In the genomic region with DNA sequence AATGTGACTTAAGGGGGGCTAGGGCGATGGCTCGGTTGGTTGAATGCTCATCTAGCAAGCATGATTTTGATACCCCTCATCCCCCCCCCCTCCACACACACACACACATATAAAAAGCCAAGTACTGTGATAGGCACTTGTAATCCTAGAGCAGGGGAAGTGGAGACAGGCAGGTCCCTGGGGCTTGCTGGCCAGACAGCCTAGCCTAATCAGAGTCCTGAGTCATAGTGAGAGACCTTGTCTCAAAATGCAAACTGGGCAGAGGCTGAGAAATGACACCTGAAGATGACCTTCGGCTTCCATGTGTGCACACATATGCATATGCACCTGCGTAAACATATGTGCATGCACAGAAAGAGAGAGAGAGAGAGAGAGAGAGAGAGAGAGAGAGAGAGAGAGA, we compare ENCODE assay signal across 19 mouse cellular contexts. TPM values are rescaled to one million over a fixed set of nuclear protein-coding genes. Genes with fewer than 3 reads are reported as not detected.
DNase-seq lines count a peak whose midpoint lies in the region; ATAC-seq lines count a peak whose summit lies in the region.
"Had no signal": no experiment of that assay in that cellular context is flagged by ENCODE, and none has a peak within 500 bp of the region (broad histone marks: within the 10 kb centered on the region; RNA-seq: fewer than 3 reads in every experiment).

No protein-coding gene starts in this region.

- intact Hi-C loops in heart, postnatal 14 days (cut with DNase I): no loop called here

- H3K27me3 ChIP-seq in forebrain, embryonic 10.5 days (ENCODE audit: poor library complexity, severe bottlenecking): peaks cover 3% of the 10 kb centered on the region; the same call in 1 of the 2 replicates
- H3K27me3 ChIP-seq in forebrain, embryonic 12.5 days: no peaks in the 10 kb centered on the region
- no peaks in the 10 kb centered on the region for H3K27me3 ChIP-seq in heart, embryonic 15.5 days
- H3K27me3 ChIP-seq in midbrain, embryonic 10.5 days (ENCODE audit: low read depth, poor library complexity, severe bottlenecking): no peaks in the 10 kb centered on the region
- H3K27me3 ChIP-seq in midbrain, embryonic 11.5 days (ENCODE audit: control insufficient read depth, insufficient read depth, low read length): no peaks in the 10 kb centered on the region
- H3K27me3 ChIP-seq: embryonic facial prominence, embryonic 13.5 days had no signal

- H3K4me3 ChIP-seq in forebrain, embryonic 10.5 days: no peak overlapping the region
- no peak overlapping the region for H3K4me3 ChIP-seq in forebrain, embryonic 12.5 days (replicated peaks)
- no peak overlapping the region for H3K4me3 ChIP-seq in heart, embryonic 15.5 days
- no peak overlapping the region for H3K4me3 ChIP-seq in midbrain, embryonic 10.5 days
- no peak overlapping the region for H3K4me3 ChIP-seq in midbrain, embryonic 11.5 days (ENCODE audit: low read depth, low read length)
- H3K4me3 ChIP-seq: embryonic facial prominence, embryonic 13.5 days; heart, adult 2 months; hindbrain, embryonic 10.5 days had no signal

- 82% methylated on average over 4 of the region's 4 CpGs for WGBS in forebrain, embryonic 10.5 days
- WGBS in forebrain, embryonic 12.5 days: 83% methylated on average over 4 of the region's 4 CpGs
- WGBS in heart, embryonic 15.5 days: 87% methylated on average over 4 of the region's 4 CpGs
- WGBS in midbrain, embryonic 10.5 days: 92% methylated on average over 4 of the region's 4 CpGs
- 82% methylated on average over 4 of the region's 4 CpGs for WGBS in midbrain, embryonic 11.5 days

- peaks cover 70% of the 10 kb centered on the region for H3K4me1 ChIP-seq in forebrain, embryonic 10.5 days
- H3K4me1 ChIP-seq in forebrain, embryonic 12.5 days: peaks cover 49% of the 10 kb centered on the region
- H3K4me1 ChIP-seq in heart, embryonic 15.5 days (replicated peaks): peaks cover 33% of the 10 kb centered on the region
- H3K4me1 ChIP-seq in midbrain, embryonic 10.5 days: peaks cover 47% of the 10 kb centered on the region
- peaks cover 13% of the 10 kb centered on the region for H3K4me1 ChIP-seq in midbrain, embryonic 11.5 days (ENCODE audit: control insufficient read depth, insufficient read depth, low read length)
- H3K4me1 ChIP-seq: embryonic facial prominence, embryonic 13.5 days had no signal

- ATAC-seq in forebrain, embryonic 12.5 days (ENCODE audit: low FRiP score): no peak
- ATAC-seq in heart, embryonic 15.5 days (replicated peaks; ENCODE audit: insufficient number of reproducible peaks, insufficient read depth, low FRiP score, low read depth): no peak
- no peak for ATAC-seq in midbrain, embryonic 11.5 days (ENCODE audit: low FRiP score)
- ATAC-seq: forebrain, embryonic 14.5 days had no signal

- H3K27ac ChIP-seq in forebrain, embryonic 10.5 days: peak overlapping the region; percentile 81
- H3K27ac ChIP-seq in forebrain, embryonic 12.5 days: no peak overlapping the region
- H3K27ac ChIP-seq in heart, embryonic 15.5 days: peak overlapping the region; percentile 38
- H3K27ac ChIP-seq in midbrain, embryonic 10.5 days (replicated peaks): peak overlapping the region; percentile 83; the same call in 1 of the 2 replicates
- H3K27ac ChIP-seq in midbrain, embryonic 11.5 days (ENCODE audit: low read depth, low read length): no peak overlapping the region
- H3K27ac ChIP-seq: embryonic facial prominence, embryonic 13.5 days; heart, adult 2 months; hindbrain, embryonic 14.5 days had no signal

- no peak overlapping the region for H3K9ac ChIP-seq in forebrain, embryonic 12.5 days
- no peak overlapping the region for H3K9ac ChIP-seq in heart, embryonic 15.5 days
- no peak overlapping the region for H3K9ac ChIP-seq in midbrain, embryonic 11.5 days (ENCODE audit: low read length)
- H3K9ac ChIP-seq: embryonic facial prominence, embryonic 13.5 days; hindbrain, embryonic 14.5 days had no signal

- no peaks in the 10 kb centered on the region for H3K36me3 ChIP-seq in forebrain, embryonic 10.5 days (replicated peaks)
- H3K36me3 ChIP-seq in forebrain, embryonic 12.5 days (replicated peaks): no peaks in the 10 kb centered on the region
- H3K36me3 ChIP-seq in heart, embryonic 15.5 days: no peaks in the 10 kb centered on the region
- H3K36me3 ChIP-seq in midbrain, embryonic 10.5 days: no peaks in the 10 kb centered on the region
- no peaks in the 10 kb centered on the region for H3K36me3 ChIP-seq in midbrain, embryonic 11.5 days (ENCODE audit: control insufficient read depth, insufficient read depth, low read length)
- H3K36me3 ChIP-seq: embryonic facial prominence, embryonic 13.5 days; hindbrain, embryonic 10.5 days had no signal

- H3K9me3 ChIP-seq in forebrain, embryonic 10.5 days: no peaks in the 10 kb centered on the region
- H3K9me3 ChIP-seq in forebrain, embryonic 12.5 days: no peaks in the 10 kb centered on the region
- no peaks in the 10 kb centered on the region for H3K9me3 ChIP-seq in heart, embryonic 15.5 days (replicated peaks)
- H3K9me3 ChIP-seq in midbrain, embryonic 10.5 days (replicated peaks): no peaks in the 10 kb centered on the region
- H3K9me3 ChIP-seq in midbrain, embryonic 11.5 days (ENCODE audit: control insufficient read depth, low read length): no peaks in the 10 kb centered on the region
- H3K9me3 ChIP-seq: embryonic facial prominence, embryonic 13.5 days; hindbrain, embryonic 10.5 days had no signal

- no peak overlapping the region for H3K4me2 ChIP-seq in forebrain, embryonic 12.5 days
- no peak overlapping the region for H3K4me2 ChIP-seq in heart, embryonic 15.5 days
- H3K4me2 ChIP-seq in midbrain, embryonic 11.5 days: no peak overlapping the region
- H3K4me2 ChIP-seq: embryonic facial prominence, embryonic 13.5 days; heart, embryonic 11.5 days; hindbrain, embryonic 14.5 days had no signal

- no peak for DNase-seq in forebrain, embryonic 10.5 days (ENCODE audit: extremely low spot score, low spot score)
- DNase-seq in heart, postnatal 14 days: no peak
- no peak for DNase-seq in midbrain, embryonic 10.5 days (ENCODE audit: low spot score)
- no peak for DNase-seq in midbrain, embryonic 11.5 days (ENCODE audit: low spot score, missing footprints)
- no peak for DNase-seq in spleen, postnatal 4 days (ENCODE audit: low spot score in 2 of 2)
- DNase-seq: adrenal gland, adult 2 months; adrenal gland, postnatal 25 days; cerebellum, adult 18-20 months; cerebellum, adult 9-11 months; cerebellum, postnatal 36 days; heart, adult 2 months; heart, postnatal 10 days had no signal

RNA-seq across cellular contexts. Expression of a gene that starts 45.2 kb away (rescaled TPM):
- polyA plus RNA-seq in forebrain, embryonic 10.5 days (2016; fragmentation: Nextera tagmentation; extraction: Ambion mirVana): 7.0 and 7.3 TPM in 2 replicates
- 10.4 and 10.9 TPM in 2 replicates for polyA plus RNA-seq in forebrain, embryonic 12.5 days (2016; fragmentation: Nextera tagmentation; extraction: Ambion mirVana)
- 139 and 172 TPM in 2 replicates for polyA plus RNA-seq in heart, embryonic 15.5 days (2015; fragmentation: Nextera tagmentation; extraction: Ambion mirVana)
- 100 to 1,000 TPM; 113 to 124 TPM for total RNA-seq in heart, postnatal 14 days (2021)
- 9.2 and 11.2 TPM in 2 replicates for polyA plus RNA-seq in midbrain, embryonic 10.5 days (2016; fragmentation: Nextera tagmentation; extraction: Ambion mirVana)
- polyA plus RNA-seq in midbrain, embryonic 11.5 days (2014; fragmentation: Nextera tagmentation; extraction: Ambion mirVana): 9.9 and 11.4 TPM in 2 replicates

Comparison
In these comparisons a context has a peak if more than half of its experiments do, and no peak if none do; other contexts are left out.
1. H3K27ac ChIP-seq: peak in forebrain, embryonic 10.5 days (single experiment), heart, embryonic 15.5 days (single experiment) and midbrain, embryonic 10.5 days (single experiment); none in forebrain, embryonic 12.5 days (single experiment) and midbrain, embryonic 11.5 days (single experiment).
2. RNA of a gene that starts 45.2 kb away (polyA plus RNA-seq): 139 to 172 TPM in heart, embryonic 15.5 days; 10.4 to 10.9 TPM in forebrain, embryonic 12.5 days, 9.9 to 11.4 TPM in midbrain, embryonic 11.5 days, 9.2 to 11.2 TPM in midbrain, embryonic 10.5 days and 7.0 to 7.3 TPM in forebrain, embryonic 10.5 days; every median in the first group is over 10 times any median in the second.